ENCODE assay signal across 14 mouse cellular contexts in genomic region chr2:57396061-57396460, GRCm38 (mm10).
"Had no signal": no experiment of that assay in that cellular context is flagged by ENCODE, and none has a peak within 500 bp of the region (broad histone marks: within the 10 kb centered on the region; RNA-seq: fewer than 3 reads in every experiment).

No protein-coding gene starts in this region.

- H3K4me2 ChIP-seq: limb, embryonic 13.5 days; midbrain, embryonic 12.5 days; neural tube, embryonic 13.5 days had no signal

- H3K4me3 ChIP-seq: limb, embryonic 13.5 days; midbrain, embryonic 12.5 days; neural tube, embryonic 13.5 days had no signal

- H3K9me3 ChIP-seq: limb, embryonic 13.5 days; midbrain, embryonic 12.5 days; neural tube, embryonic 13.5 days had no signal

- ATAC-seq: intestine, embryonic 16.5 days; midbrain, embryonic 16.5 days had no signal

- H3K9ac ChIP-seq: limb, embryonic 13.5 days; liver, embryonic 14.5 days; midbrain, embryonic 12.5 days; neural tube, embryonic 13.5 days had no signal

- DNase-seq: layer of hippocampus, adult 9-11 months; layer of hippocampus, postnatal 36 days; lung, adult 18-20 months; retina, postnatal 1 day; right cerebral cortex, postnatal 4 days; spleen, adult 18-20 months; thymus, adult 18-20 months; thymus, postnatal 14 days had no signal

- H3K4me1 ChIP-seq: limb, embryonic 13.5 days; midbrain, embryonic 12.5 days; neural tube, embryonic 13.5 days had no signal

- H3K27ac ChIP-seq: limb, embryonic 13.5 days; liver, embryonic 14.5 days; midbrain, embryonic 12.5 days; neural tube, embryonic 13.5 days had no signal

- H3K27me3 ChIP-seq: limb, embryonic 13.5 days; midbrain, embryonic 12.5 days; neural tube, embryonic 13.5 days had no signal

- H3K36me3 ChIP-seq: limb, embryonic 13.5 days; midbrain, embryonic 12.5 days; neural tube, embryonic 13.5 days had no signal
